Mouse (Mus musculus): ENCODE data around the gene Cfap99.

GRCm38 (mm10) chr5:34330136-34330535 is 41.7 kb downstream of the Cfap99 start:
- TF ChIP-seq CTCF (IDR thresholded peaks at IDR 0.05; ENCODE audit: low read depth, low read length) = no peak
- no peak for TF ChIP-seq POLR2A (IDR thresholded peaks at IDR 0.05; ENCODE audit: insufficient read depth, low read length)
- no peak for TF ChIP-seq EP300 (IDR thresholded peaks at IDR 0.05; ENCODE audit: insufficient read depth, low read depth, low read length)
